Mouse (Mus musculus): ENCODE results near the gene Acsl6.
"Not testable (repeated sequence)": the region's sequence is repeated elsewhere in the genome, so short reads cannot be mapped to it uniquely, and the experiment has no call there.

Acsl6 gene

DNA sequence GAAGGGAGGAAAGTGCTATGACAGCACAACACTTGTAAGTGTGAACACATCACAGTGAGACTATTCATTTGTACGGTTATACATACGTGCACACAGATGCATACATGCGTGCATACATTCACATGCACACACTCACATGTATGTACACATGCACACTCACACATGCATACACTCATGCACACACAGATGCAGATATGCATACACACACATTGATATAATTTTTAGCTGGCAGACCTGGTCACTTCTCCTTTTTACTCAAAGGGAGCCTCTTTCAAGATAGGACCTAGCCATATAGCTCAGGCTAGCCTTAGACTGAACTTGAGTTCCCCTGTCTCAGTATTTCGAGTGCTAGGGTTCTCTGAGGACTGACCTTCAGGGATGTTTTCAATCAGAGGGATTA lies 87.7 kb downstream of the Acsl6 start:
- no peak for DNase-seq (ENCODE audit: low spot score)

GRCm38 (mm10) chr11:54396686-54397085 lies 93.1 kb downstream of the Acsl6 start:
- no peak for DNase-seq (ENCODE audit: low spot score)

- DNase-seq (ENCODE audit: low spot score) = no peak
Measured at GRCm38 (mm10) chr11:54398058-54398457, 94.5 kb downstream of the Acsl6 start.

DNA sequence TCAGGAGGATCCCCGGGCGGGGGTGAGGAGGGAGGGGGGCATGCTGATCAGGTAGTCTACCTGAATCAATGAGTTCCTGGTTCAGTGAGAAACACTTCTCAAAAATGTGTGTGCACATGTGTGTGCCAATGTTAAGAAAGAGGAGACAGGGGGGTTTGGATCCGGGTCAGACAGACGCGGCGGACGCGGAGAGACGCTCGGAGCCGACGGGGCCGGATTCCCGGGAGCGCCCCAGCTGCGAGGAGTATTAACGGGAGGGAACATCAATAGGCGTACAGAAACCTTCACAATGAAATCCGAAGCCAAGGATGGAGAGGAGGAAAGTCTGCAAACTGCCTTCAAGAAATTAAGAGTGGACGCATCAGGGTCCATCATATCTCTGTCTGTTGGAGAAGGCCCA lies 97.2 kb downstream of the Acsl6 start:
- not testable (repeated sequence) for DNase-seq (ENCODE audit: low spot score)

GRCm38 (mm10) chr11:54404885-54405284 lies 101.3 kb downstream of the Acsl6 start:
- DNase-seq (ENCODE audit: low spot score) = no peak

GRCm38 (mm10) chr11:54406930-54407546 lies 103.4 kb downstream of the Acsl6 start:
- DNase-seq (ENCODE audit: low spot score) = no peak

DNA sequence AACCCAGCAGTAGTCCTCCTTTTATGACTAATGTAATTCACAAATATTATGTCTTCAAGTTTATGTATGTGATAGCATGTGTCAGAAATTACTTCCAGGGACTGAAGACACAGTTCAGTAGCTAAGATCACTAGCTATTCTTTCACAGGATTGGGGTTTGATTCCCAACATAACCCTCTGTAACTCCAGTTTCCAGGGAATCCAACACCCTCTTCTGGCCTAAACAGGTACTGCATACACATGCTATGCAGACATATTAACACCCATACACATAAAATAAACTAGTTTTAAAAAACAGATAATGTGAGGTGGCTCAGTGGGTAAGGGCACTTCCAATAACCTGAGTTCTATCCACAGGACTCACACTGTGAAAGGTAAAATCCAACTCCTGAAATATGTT lies 107.0 kb downstream of the Acsl6 start:
- DNase-seq (ENCODE audit: low spot score) = no peak

GRCm38 (mm10) chr11:54413017-54413416 lies 109.4 kb downstream of the Acsl6 start:
- DNase-seq (ENCODE audit: low spot score) = no peak
